Mouse (Mus musculus): ENCODE measurements around the gene Prpsap1. TPM values are rescaled to one million over a fixed set of nuclear protein-coding genes. Genes with fewer than 3 reads are reported as not detected.

The Prpsap1 gene
- polyA plus RNA-seq, 1 experiment from 2014 or later: 187 TPM

Other genes starting within 250 kb of the Prpsap1 start
- 89.8 and 95.4 TPM in 2 replicates for gene Srp68, start 220.0 kb downstream of the Prpsap1 start, polyA plus RNA-seq (2015; fragmentation: Nextera tagmentation; extraction: Ambion mirVana)
- 0.07 and 0.24 TPM in 2 replicates for gene Galr2, start 213.3 kb downstream of the Prpsap1 start, polyA plus RNA-seq (2015; fragmentation: Nextera tagmentation; extraction: Ambion mirVana)
- gene Exoc7, start 187.0 kb downstream of the Prpsap1 start, polyA plus RNA-seq (2015; fragmentation: Nextera tagmentation; extraction: Ambion mirVana): 58.4 and 63.5 TPM in 2 replicates
- 21.1 and 21.2 TPM in 2 replicates for gene Foxj1, start 158.8 kb downstream of the Prpsap1 start, polyA plus RNA-seq (2015; fragmentation: Nextera tagmentation; extraction: Ambion mirVana)
- 11.1 and 11.4 TPM in 2 replicates for gene Rnf157, start 81.2 kb downstream of the Prpsap1 start, polyA plus RNA-seq (2015; fragmentation: Nextera tagmentation; extraction: Ambion mirVana)
- gene Ubald2, start 60.1 kb downstream of the Prpsap1 start, polyA plus RNA-seq (2015; fragmentation: Nextera tagmentation; extraction: Ambion mirVana): 37.2 and 41.7 TPM in 2 replicates
- gene Qrich2, start 28.0 kb downstream of the Prpsap1 start, polyA plus RNA-seq (2015; fragmentation: Nextera tagmentation; extraction: Ambion mirVana): 0.08 TPM in 1 of 2 replicates, not detected in the other
- gene Sphk1, start 36.7 kb upstream of the Prpsap1 start, polyA plus RNA-seq (2015; fragmentation: Nextera tagmentation; extraction: Ambion mirVana): 6.2 and 6.9 TPM in 2 replicates
- 12.6 and 14.8 TPM in 2 replicates for gene Ube2o, start 87.2 kb upstream of the Prpsap1 start, polyA plus RNA-seq (2015; fragmentation: Nextera tagmentation; extraction: Ambion mirVana)
- not detected in 2 replicates for gene Aanat, start 92.2 kb upstream of the Prpsap1 start, polyA plus RNA-seq (2015; fragmentation: Nextera tagmentation; extraction: Ambion mirVana)
- 12.5 and 13.5 TPM in 2 replicates for gene Rhbdf2, start 132.8 kb upstream of the Prpsap1 start, polyA plus RNA-seq (2015; fragmentation: Nextera tagmentation; extraction: Ambion mirVana)
- gene Prcd, start 159.3 kb upstream of the Prpsap1 start, polyA plus RNA-seq (2015; fragmentation: Nextera tagmentation; extraction: Ambion mirVana): 1.8 and 3.2 TPM in 2 replicates
- gene Cygb, start 160.1 kb upstream of the Prpsap1 start, polyA plus RNA-seq (2015; fragmentation: Nextera tagmentation; extraction: Ambion mirVana): 11.2 and 11.9 TPM in 2 replicates